Mouse (Mus musculus) layer of hippocampus, adult 6 months (tissue): ENCODE results near the gene Zdhhc6. TPM values are rescaled to one million over a fixed set of nuclear protein-coding genes. Genes with fewer than 3 reads are reported as not detected.

Experiments used
- long read RNA-seq, 2 experiments: library from polyadenylated mRNA; unstranded; transcript quantifications; one replicate each; pipeline ENCODE4 v2.0.0; 2019 to 2020
- polyA plus RNA-seq: library from polyadenylated mRNA; unstranded; fragments of <200 nt; fragmentation: Nextera tagmentation; gene quantifications from 2 replicates; pipeline ENCODE4 v1.2.3, GENCODE M21; 2021

Gene Zdhhc6
- 35.8 and 41.8 TPM in 2 replicates for polyA plus RNA-seq
- long read RNA-seq, experiment 1, transcript Zdhhc6-207 (11 exons, 2,168 nt): major isoform, 64 of 95 reads
- long read RNA-seq, experiment 1, partial matches to known transcripts: 8 of 95 reads
- long read RNA-seq, experiment 1, other reads (novel, unspliced or antisense): 20 of 95 reads
- long read RNA-seq, experiment 2, transcript Zdhhc6-207 (11 exons, 2,168 nt): major isoform, 246 of 376 reads
- long read RNA-seq, experiment 2, transcript Zdhhc6-201 (11 exons, 2,263 nt): minor isoform, 17 of 376 reads
- long read RNA-seq, experiment 2, partial matches to known transcripts: 16 of 376 reads
- long read RNA-seq, experiment 2, other reads (novel, unspliced or antisense): 93 of 376 reads

GRCm38 (mm10) chr19:55315452-55316108 is at the start of gene Zdhhc6:
Zdhhc6 (minus strand) TSS chr19:55316032.

GRCm38 (mm10) chr19:55316109-55316714 is 380 bp upstream of the Zdhhc6 start, which contains the start of gene Vti1a:
Vti1a (plus strand) TSS chr19:55316295.

DNA sequence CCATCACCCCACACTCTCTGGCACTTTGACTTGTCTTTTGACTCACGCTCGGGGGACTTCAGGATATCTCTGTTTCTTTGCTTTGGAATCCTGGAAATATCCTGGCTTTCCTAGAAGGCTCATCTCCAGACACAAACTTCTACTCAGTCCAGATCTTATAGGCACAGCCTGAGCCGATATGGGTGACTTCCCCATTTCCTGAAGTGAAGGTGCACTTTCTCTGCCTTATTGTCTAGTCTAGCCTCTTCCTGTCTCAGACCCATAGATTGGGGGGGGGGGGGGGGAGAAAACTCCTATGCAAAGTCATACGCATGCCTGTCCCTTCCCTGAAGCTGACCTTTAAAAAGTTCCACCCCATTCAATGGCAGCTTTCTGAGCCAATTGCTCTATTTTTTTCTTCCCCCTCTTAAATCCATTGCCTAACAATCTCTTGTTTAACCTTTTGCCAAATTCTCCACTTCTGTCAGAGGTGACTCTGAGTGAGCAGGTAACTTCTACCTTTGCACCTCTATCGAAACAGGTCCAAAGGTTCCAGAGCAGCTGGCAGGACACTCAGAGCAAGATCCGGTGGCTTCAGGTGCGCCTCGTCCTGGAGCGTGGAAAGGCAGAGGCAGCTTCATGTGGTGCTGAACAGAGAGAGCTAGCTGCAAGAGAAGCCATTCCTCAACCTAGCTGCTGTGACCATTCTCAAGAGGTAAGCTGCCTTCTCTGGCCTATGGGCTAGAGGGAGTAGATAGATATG is 64.3 kb downstream of the Zdhhc6 start, which contains the start of gene Acsl5:
Acsl5 (plus strand) TSS at position 556 of the 742 bp plus-strand sequence.

DNA sequence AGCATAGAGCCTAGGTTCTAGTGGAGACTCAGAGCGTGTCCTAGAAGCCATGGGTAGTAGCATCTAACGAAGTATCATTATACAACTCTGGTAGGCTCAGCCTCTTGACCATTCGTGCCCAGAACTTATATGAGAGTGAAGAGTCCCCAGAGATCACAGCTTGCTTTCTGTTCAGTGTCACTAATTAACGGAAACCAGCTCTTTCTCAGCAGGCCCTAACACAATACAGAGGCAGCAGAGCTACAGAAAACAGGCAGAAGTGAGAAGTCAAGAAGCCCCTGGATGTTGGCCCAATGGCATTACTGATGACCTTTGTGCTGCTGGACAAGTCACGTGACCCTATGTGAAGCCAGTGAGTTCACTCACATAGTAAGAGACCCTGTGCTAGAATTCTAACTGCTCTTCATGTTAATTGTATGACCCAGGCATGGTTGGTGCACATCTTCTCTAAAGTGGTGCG is 74.6 kb downstream of the Zdhhc6 start, which contains the start of gene Gucy2g:
Gucy2g (minus strand) TSS at position 51 of the 460 bp plus-strand sequence.

Other genes with a start within 250 kb of the Zdhhc6 start
- 7.3 and 10.1 TPM in 2 replicates for gene Gpam, start 188.8 kb downstream of the Zdhhc6 start, polyA plus RNA-seq
- 0.10 TPM in 1 of 2 replicates, not detected in the other for gene Tectb, start 135.3 kb downstream of the Zdhhc6 start, polyA plus RNA-seq
- 1.4 and 1.8 TPM in 2 replicates for gene Gucy2g, start 74.8 kb downstream of the Zdhhc6 start, polyA plus RNA-seq
- gene Acsl5, start 64.1 kb downstream of the Zdhhc6 start, polyA plus RNA-seq: 17.3 and 17.7 TPM in 2 replicates
- 21.0 and 22.0 TPM in 2 replicates for gene Vti1a, start 263 bp upstream of the Zdhhc6 start, polyA plus RNA-seq